Mouse (Mus musculus) left cerebral cortex, adult 18-20 months (tissue): Measurements from ENCODE around the gene Olfr523. TPM values are rescaled to one million over a fixed set of nuclear protein-coding genes. Genes with fewer than 3 reads are reported as not detected.

Experiments
- DNase-seq, 2 experiments: peaks; one replicate each; pipeline ENCODE4 v3.0.0; 2021 to 2022; ENCODE audit warnings: low spot score in 2 of 2, mixed read lengths in 1 of 2
- total RNA-seq, 2 experiments: library from RNA; stranded (reverse); gene quantifications; 2 replicates each; pipeline ENCODE4 v1.2.3; 2021

Olfr523 gene
- total RNA-seq, 2 experiments from 2014 or later, result not detected

DNA sequence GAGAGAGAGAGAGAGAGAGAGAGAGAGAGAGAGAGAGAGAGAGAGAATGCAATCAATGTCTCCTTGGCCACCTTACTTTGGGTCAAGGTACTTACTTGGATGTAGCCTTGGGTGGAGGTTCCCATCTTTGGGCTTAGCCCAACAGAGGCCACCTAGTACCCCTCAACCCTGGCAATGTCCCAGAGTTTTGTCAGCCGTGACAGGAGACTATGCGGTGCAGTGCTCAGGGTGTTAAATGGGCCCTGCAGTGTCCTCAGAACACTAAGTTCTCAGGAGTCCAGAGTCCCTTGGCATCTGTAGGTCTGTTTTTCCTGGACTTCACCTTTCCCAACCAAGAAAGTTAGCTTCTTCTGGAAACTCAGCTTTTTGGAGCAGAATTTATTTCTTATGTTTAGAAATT lies 6.2 kb downstream of the Olfr523 start:
- DNase-seq, result no peak

DNA sequence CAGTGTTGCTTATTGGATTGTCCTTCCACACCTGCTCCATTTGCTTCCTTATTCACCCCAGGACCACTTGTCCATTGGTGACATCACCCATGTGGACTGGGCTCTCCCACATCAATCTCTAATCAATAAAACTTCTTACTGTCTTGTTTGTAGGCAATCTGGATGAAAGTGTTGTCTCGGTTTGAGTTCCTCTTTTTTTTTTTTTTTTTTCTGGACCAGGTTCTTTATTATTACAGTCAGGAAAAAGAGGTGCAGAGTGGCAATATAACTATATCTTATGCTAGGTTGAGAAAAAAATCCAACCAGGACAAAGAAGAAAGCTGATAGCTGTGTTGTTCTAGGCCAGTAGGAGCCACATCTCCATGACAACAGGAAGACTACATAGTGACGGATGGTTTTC lies 7.7 kb downstream of the Olfr523 start:
- DNase-seq, result no peak

DNA sequence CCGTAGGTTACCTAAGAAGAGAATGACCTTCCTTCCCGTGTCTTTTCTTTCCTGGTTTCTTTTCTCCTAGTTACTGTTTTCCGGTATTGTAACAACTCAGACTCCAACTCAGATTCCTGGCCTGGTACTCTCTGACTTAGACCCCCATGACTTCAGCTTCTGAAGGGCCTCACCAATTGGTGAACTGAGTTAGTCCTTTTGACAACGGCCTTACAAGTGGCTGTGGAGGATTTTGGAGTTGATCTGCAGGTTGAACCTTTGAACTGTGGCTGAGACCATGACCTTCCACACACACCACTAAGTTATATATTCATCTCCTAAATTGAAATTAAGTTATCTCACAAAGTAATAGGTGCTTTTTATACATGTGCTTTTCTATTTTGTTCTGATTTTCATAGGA lies 11.2 kb downstream of the Olfr523 start:
- no peak for DNase-seq

DNA sequence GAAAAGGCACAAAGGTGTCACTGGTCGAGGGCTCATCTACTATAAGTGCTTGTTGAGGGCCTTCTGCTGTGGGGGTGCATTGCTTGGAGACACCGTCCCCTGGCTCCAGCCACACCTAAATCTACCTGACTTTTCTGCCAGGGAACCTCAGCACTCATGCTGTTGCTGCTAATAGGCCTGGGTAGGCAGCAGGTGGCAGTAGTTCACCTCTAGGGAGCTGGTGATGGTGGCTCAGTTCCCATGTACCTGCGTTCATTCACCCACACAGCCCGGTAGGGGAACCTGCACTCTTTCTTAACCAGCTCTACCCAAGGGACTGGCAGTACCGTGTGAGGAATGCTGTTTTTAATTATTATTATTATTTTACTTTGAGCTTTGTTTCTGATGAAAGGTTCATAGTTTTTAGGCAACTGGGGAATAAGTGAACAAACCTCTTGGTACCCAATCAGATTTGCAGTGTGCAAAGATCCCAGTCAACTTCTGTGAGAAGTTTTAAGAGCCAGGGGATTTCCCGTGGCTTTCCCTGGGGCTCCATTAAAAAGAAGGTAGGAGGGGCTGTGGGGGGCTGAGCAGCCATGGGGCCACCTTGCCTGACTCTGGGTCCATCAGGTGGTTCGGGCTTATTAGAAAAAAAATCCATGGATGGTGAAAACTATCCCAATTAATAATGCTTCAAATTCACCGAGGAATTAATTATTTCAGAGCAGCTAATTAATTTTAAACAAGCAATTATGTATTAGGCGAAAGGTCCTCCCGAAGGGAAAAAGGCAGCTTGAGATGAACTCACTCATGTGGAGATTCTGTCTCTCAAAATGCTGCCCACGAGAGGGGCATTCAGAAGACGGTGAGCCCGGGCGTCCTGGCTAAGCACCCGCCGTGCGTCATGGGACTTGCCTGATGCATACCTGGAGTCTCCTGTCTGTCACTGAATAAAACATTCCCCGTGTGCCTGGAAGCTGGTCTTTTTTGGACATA lies 13.9 kb downstream of the Olfr523 start:
- peak in 1 of 2 experiments; percentile 46 for DNase-seq

DNA sequence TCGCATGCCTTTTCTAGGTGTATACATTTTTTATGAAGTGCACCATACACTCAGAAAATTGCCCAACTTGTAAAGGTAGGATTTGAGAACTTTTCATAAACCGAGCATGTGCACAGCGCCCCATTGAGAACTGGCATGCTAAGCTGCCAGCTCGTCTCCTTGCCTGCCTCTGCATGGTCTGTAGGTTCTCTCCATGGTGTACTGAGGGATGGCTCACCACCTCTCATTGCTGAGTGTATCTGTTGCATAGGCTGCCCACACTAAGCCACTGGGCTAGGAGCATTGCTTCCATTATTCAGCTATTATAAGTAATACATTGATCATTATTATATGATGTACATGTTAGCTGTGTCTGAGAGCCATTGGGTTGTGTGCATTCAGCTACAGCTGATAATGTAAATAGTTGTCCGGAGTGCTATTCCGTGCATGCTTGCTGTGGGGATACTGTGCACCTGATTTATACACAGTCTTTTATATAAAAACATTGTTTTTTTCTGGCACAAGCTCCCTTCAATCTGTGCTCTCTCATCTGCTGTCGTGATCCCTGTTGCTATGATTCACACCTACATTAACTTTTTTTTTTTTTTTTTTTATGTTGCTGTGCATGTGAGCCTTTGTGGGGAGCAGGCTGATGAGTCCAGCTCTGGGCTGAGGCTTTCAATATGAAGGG lies 14.8 kb downstream of the Olfr523 start:
- DNase-seq, result no peak

DNA sequence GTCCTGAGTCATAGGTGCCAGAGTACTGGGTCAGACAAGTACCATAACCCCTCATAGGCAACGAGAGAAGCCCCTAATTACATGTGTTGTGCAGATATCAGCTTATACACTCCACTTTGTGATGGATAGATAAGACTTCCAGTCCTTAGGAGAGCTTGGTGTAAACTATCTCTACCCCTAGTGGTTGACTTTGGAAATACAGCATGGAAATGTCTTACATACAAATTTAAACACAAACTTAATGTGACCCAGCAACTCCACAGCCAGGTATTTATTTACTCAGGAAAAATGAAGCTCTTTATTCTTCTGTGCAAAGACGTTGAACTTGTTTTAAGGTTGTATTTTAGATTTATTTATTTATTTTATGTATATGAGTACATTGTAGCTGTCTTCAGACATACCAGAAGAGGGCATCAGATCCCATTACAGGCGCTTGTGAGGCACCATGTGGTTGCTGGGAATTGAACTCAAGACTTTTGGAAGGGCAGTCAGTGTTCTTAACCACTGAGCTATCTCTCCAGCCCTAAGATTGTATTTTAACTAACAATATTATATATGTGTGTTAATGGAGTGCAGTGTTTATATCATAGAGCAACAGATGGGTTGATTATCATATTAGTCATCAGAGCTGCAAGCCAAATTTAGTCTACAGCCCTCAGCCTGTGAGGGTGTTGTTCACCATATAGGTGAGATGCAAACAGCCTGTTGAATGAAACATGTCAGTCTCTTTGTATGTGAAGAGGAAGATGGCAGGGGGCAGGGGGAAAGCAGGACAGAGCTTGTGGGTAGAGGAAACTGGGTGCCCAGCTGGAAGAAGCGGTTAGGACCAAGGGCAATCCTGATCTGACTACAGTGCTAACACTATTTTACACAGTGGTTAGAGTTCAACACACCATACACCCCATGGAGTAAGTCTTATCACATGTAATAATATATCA lies 15.6 kb downstream of the Olfr523 start:
- no peak for DNase-seq

DNA sequence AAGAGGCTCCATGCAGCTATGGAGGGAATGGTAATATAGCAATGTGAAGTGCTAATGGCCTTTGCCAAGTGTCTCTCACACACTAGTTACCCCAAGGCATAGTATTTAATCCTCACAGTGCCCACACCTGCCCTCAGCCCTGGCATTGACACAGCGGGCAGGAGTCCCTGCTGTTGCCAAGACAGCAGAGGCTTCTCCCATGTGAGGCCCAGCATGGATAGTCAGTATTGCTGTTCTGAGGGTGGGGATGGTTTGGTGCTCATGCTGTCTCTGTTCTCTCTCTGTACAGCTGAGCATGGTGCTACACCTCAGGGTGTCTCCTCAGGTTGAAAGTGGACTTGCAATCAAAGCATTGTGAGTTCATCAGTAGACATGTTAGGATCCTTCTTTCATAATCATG lies 17.4 kb downstream of the Olfr523 start:
- DNase-seq, result no peak

DNA sequence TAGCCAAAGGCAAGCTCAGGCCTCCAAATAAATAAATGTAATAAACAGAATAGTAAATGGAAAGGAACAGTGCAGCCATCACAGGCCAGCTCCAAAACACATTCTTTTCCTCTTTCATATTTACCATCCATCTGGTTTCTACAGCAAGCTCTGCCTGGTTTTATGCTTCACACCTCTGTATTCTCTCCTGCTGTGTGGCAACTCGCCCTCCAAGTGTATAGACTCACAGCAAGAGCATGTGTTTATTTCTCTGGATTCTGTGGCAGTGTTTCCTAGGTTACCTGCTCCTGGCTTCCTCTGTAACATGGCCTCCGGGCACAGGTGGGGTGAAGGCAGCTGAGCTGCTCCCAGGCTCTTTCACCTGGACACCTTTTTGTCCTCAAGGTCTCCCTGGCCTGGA lies 19.4 kb downstream of the Olfr523 start:
- DNase-seq, result no peak

DNA sequence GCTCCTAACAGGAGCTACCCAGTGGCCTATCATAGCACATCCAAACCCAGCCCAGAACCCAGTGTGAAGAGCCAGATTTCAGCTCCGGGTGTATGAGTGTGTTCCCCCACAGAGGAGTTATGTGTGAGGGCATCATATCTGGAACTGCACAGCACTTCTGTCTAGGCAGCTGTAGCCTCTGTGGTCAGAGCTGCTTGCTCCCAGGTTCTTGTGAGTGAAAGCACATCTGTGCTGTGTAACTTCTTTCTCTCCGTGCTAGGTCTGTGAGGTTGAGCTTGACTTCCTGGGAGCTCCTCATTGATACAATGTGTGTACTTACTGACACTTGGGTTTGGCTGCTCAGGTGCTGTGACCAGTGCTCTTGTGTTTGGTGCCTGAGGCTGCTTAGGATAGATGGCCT lies 19.8 kb downstream of the Olfr523 start:
- DNase-seq, result no peak

DNA sequence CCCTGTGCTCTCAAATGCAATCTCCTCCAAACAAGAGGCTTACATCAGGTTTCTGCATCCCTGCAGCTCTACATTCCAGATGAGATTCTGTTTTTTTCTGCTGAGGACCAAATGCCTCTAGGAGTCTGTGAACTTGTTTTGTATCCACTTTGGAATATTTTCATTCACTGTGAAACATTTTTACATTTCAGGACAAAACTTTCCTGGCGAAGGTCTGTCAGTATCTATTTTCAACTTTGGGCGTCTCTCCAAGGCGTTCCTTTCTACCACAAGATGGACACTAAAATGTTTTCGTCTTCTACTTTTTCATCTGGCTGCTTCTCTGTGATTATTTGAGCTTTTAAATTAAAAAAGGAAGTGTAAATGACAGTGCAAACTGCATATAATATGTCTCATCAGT lies 21.0 kb downstream of the Olfr523 start:
- DNase-seq, result peak in 1 of 2 experiments; percentile 20

DNA sequence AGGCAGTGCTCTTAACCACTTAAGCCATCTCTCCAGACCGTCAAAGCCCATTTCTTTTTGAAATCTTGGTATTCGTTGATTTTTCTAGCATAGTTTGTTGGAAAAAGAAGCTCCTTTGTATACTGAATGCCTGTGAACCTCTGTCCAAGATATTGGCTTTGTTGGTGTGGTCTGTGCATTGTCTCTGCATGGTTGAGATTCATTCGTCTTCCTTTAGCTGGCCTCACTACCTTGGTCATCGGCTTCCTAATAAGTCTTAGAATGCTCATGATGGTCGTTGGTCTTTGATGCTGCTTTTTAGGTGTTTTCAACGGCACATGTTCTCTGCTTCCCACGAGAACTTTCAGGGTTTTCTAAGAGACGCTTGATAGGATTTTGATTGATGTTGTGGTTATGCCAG lies 23.0 kb downstream of the Olfr523 start:
- DNase-seq, result no peak

DNA sequence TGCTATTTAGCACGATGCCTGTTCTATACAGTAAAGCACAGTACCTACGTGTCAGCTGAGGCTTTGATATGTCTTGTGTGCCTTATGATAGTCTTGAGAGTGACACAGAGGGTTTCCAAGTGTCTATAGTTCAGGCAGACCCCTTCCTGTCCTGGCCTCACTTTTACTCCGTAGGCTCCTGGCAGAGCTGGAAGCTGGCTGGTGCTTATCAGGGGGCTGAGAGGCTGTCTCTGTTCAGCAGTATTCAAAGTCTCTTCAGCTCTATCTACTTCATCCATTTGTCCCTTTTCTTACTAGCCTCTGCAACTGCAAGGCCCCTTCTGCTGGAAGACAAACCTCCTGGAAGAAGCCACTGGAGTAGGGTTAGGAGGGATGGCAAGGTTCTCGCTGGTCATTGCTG lies 28.1 kb downstream of the Olfr523 start:
- no peak for DNase-seq

DNA sequence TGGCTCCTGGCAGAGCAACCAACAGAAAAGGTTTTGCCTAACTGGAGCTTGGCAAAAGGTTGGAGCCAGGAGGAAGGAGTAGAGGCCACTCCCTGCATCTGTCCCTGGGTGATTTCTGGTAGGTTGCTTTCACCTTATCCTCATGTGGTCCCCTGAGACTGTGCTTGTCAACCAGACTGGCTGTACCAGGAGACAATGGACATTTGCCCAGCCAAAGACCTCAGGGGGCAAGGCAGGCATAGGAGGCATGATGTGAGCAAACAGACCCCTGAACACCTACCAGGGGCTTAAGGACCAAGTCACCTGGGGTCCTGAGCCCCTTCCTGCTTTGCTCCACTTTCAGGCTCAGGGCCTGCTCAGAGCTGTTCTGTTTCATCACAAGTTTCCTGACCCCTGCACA lies 32.8 kb downstream of the Olfr523 start, which contains the start of gene Olfr524:
Gene Olfr524, minus strand, starts transcription at position 101 of the 400 bp plus-strand sequence.
- DNase-seq, result no peak

DNA sequence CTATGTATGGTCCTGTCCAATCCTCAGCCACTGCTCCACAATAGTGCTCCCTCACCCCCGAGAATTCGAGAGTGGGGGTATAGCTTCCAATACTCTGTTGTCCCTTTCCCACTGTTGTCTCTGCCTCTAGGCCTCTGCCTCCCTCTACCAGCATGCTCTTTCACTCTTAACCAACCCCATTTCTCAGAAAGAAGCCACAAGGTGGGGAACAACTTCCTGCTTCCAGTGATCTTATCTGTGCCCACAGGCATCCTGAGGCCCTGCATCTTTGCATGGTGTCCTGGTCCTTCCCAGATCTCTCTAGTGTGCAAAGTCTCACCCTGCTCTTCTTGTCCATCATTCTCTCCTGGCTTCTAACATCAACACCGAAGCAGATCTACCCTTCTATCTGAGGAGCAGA lies 33.9 kb downstream of the Olfr523 start:
- no peak for DNase-seq

DNA sequence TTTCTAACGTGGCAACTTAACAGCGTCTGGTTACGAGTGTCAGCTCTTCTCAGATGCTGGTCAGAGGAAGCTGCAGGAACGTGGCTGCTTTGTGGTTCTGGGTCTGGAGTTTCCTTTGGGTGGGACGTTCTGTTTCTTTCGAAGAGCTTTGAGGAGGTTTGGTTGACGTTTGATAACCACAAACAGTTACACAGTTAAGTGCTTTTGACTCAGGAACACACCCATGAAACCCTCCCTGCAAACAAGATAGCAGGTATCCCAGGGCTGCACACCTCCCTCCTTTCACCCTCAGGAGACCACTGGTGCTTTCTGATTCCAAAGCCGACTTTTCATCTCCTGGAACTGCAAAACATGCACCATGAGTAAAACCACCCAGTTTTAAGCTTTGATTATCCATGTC lies 35.1 kb downstream of the Olfr523 start:
- no peak for DNase-seq

DNA sequence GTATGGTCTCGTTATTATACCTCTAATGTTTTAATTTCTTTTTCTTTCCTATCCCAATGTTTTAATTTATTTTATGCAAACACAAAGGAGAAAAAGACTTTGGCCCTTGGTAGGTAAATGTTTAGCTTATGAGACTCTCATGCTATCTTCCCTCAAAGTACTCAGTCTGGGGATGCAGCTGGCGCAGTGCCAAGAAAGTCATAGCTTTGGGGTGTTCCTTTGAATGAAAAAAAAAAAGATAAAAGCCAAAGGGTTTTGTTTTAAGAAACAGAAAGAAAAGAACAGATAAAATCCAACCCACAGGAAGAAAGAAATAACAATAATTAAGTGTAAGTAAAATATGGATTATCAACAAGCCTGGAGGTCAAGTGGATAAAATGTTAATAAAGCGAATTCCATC lies 35.7 kb downstream of the Olfr523 start:
- no peak for DNase-seq

DNA sequence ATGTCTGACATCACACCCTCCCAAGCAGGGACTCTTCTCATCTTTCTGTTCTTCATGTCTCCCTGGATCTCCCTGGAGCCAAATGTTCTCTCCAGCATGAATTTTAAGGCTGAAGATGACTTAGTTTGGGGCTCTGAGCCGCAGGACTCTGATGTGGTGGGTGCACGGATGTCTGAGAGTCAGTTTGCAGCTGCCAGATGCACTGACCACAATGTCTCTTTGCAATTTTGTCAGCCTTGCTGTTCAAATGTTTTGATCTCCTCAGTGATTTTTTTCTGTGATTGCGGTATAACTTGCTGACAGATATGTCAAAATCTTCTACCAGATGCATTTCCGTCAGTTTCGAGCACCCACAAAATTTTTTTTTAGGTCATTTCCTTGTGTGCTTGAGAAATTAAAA lies 40.8 kb downstream of the Olfr523 start:
- no peak for DNase-seq

DNA sequence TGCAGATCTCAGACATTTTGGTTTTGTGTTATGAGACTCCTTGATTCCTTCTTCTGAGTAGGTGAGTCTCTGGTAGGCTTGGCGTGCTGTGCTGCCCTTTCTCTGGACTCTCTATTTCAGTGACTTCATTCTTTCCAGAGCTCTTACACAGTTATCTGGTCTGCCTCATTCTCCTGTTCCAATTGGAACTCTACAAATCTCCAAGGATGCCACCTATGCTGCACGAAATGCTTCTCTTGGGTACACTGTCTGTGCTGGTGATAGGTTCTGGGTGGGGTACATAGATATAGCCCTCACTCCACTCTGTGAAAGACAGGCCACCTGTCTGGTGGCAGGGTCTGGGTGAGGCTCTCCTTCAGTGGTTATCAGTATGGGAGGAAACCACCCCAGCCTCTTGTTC lies 45.0 kb downstream of the Olfr523 start, which contains the start of gene Cd163l1:
Gene Cd163l1, plus strand, starts transcription at position 301 of the 400 bp plus-strand sequence.
- DNase-seq, result no peak

DNA sequence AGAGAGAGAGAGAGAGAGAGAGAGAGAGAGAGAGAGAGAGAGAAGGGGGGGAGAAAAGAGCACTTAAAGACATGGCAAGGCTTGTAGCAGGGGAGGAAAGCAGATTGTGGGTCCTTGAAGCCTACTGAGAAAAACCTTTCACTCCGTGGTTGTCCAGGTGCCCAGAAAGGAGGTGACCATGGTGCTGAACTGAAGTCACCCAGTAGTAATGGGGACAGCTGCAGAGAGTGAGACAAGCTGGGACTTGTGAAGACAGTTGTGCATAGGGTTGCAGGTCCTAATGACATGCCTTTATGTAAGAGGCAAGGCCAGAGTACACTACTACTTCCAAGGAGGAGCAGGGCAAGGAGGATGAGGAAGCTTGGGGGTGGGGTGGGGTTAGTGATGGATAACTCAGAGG lies 46.3 kb downstream of the Olfr523 start:
- no peak for DNase-seq

DNA sequence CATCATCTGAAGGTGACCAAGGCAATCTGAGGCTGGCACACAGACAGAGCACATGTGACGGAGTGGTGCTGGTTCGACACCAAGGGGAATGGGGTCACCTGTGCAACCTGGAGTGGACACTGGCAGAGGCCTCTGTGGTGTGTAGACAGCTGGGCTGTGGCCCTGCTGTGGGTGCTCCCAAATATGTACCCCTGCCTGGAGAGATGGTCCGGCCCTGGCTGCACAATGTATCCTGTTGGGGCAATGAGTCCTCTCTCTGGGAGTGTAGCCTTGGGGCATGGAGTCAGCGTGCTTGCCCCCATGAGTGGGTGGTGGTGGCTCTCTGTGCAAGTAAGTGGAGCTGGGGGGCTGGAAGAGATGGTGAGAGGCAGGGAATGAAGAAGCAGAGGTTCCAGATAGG lies 47.4 kb downstream of the Olfr523 start:
- no peak for DNase-seq

DNA sequence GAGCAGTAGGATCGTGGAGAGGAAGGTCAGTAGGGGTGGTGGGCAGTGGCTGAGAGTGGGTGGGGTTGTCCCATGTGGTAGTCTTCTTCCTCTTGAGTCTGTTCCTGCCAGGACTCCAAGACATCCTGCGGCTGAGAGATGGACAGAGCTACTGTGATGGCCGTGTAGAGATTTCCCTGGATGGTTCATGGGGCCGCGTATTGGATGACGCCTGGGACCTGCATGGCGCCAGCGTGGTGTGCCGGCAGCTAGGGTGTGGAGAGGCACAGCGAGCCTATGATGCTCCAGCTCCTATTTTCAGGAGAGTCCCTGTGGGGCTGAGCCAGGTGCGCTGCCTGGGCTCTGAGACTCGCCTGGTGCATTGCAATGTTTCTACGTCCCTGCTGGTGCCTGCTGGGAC lies 51.2 kb downstream of the Olfr523 start:
- no peak for DNase-seq
